Mouse (Mus musculus) kidney, adult 2 months (tissue): ENCODE results near the gene Ano3. TPM values are rescaled to one million over a fixed set of nuclear protein-coding genes. Genes with fewer than 3 reads are reported as not detected.

Source experiments
- DNase-seq: peaks from one replicate; pipeline ENCODE4 v3.0.0; 2021
- H3K27ac ChIP-seq: fragments of 200-500 bp; 2 replicates; pipeline ENCODE4 v1.5.1; 2012; ENCODE audit warnings: low read depth, low read length, control low read depth, inconsistent platforms; ENCODE audit not compliant: insufficient read depth
- H3K27me3 ChIP-seq: fragments of 200-500 bp; replicated peaks from 2 replicates; pipeline ENCODE4 v1.6.1; 2012; ENCODE audit warnings: mild to moderate bottlenecking, moderate library complexity, low read length, inconsistent platforms; ENCODE audit not compliant: control insufficient read depth, insufficient read depth
- H3K36me3 ChIP-seq: fragments of 200-500 bp; 2 replicates; pipeline ENCODE4 v1.6.1; 2012; ENCODE audit warnings: mild to moderate bottlenecking, moderate library complexity, low read length, inconsistent platforms; ENCODE audit not compliant: control insufficient read depth, insufficient read depth
- H3K4me1 ChIP-seq: fragments of 200-500 bp; 2 replicates; pipeline ENCODE4 v1.6.1; 2011; ENCODE audit warnings: low read length; ENCODE audit not compliant: control insufficient read depth, insufficient read depth
- H3K4me3 ChIP-seq: fragments of 200-500 bp; 2 replicates; pipeline ENCODE4 v1.5.1; 2011; ENCODE audit warnings: mild to moderate bottlenecking, low read depth, low read length, control low read depth; ENCODE audit not compliant: insufficient read depth
- CTCF ChIP-seq: fragments of 200-500 bp; conservative IDR thresholded peaks from 2 replicates; pipeline ENCODE4 v1.5.1; 2011; ENCODE audit warnings: low read depth, mild to moderate bottlenecking, control low read depth, low read length, moderate library complexity, mixed read lengths; ENCODE audit not compliant: insufficient read depth, insufficient read length
- POLR2A ChIP-seq: fragments of 200-500 bp; IDR thresholded peaks from one replicate; pipeline ENCODE4 v1.6.1; 2011; ENCODE audit warnings: low read depth, low read length, control low read depth
- WGBS: fragments of 180-500 bp; shearing (Covaris S2); methylation state at CpG from one replicate; pipeline ENCODE4 v1.1.7; 2018; 5-methylcytosine and 5-hydroxymethylcytosine counted together
- polyA plus RNA-seq: library from polyadenylated mRNA; depleted of rRNA; stranded (reverse); fragments of >200 nt; gene quantifications from 2 replicates; pipeline ENCODE4 v1.2.3, GENCODE M21; 2012

Gene Ano3
- polyA plus RNA-seq, 1 experiment: 0.02 TPM

GRCm38 (mm10) chr2:110740493-110740892 lies 210.2 kb downstream of the Ano3 start:
- no peaks in the 10 kb centered on the region for H3K36me3 ChIP-seq
- WGBS: 51% methylated on average over 1 of the region's 1 CpGs
- H3K4me1 ChIP-seq: no peaks in the 10 kb centered on the region
- no peak for DNase-seq
- no peak overlapping the region for H3K27ac ChIP-seq
- no peak for TF ChIP-seq CTCF
- TF ChIP-seq POLR2A: no peak
- no peaks in the 10 kb centered on the region; the same call in 1 of the 2 replicates for H3K27me3 ChIP-seq
- no peak overlapping the region for H3K4me3 ChIP-seq

GRCm38 (mm10) chr2:110739781-110740180 lies 210.9 kb downstream of the Ano3 start:
- Histone ChIP-seq H3K4me1 (no peaks in the 10 kb centered on the region), H3K27me3 (no peaks in the 10 kb centered on the region; the same call in 1 of the 2 replicates), H3K36me3 (no peaks in the 10 kb centered on the region), H3K27ac (no peak overlapping the region), H3K4me3 (no peak overlapping the region)
- DNase-seq: no peak
- TF ChIP-seq POLR2A (no peak), CTCF (no peak)
- WGBS: 79% methylated on average over 1 of the region's 1 CpGs

GRCm38 (mm10) chr2:110737981-110738380 lies 212.7 kb downstream of the Ano3 start:
- H3K27me3 ChIP-seq: no peaks in the 10 kb centered on the region; the same call in 1 of the 2 replicates
- DNase-seq: no peak
- H3K4me3 ChIP-seq: no peak overlapping the region
- H3K27ac ChIP-seq: no peak overlapping the region
- TF ChIP-seq POLR2A (no peak), CTCF (no peak)
- 63% methylated on average over 2 of the region's 2 CpGs for WGBS
- no peaks in the 10 kb centered on the region for H3K36me3 ChIP-seq
- no peaks in the 10 kb centered on the region for H3K4me1 ChIP-seq

- no peak overlapping the region for H3K4me3 ChIP-seq
- no peaks in the 10 kb centered on the region; the same call in 1 of the 2 replicates for H3K27me3 ChIP-seq
- no peak for DNase-seq
- H3K4me1 ChIP-seq: no peaks in the 10 kb centered on the region
- H3K36me3 ChIP-seq: no peaks in the 10 kb centered on the region
- 75% methylated on average over 4 of the region's 4 CpGs for WGBS
- H3K27ac ChIP-seq: no peak overlapping the region
- TF ChIP-seq POLR2A (no peak), CTCF (no peak)
These were observed 213.5 kb downstream of the Ano3 start for GRCm38 (mm10) chr2:110737236-110737635.

GRCm38 (mm10) chr2:110726106-110726505 lies 224.6 kb downstream of the Ano3 start:
- Histone ChIP-seq H3K27me3 (no peaks in the 10 kb centered on the region), H3K27ac (no peak overlapping the region), H3K36me3 (no peaks in the 10 kb centered on the region), H3K4me3 (no peak overlapping the region), H3K4me1 (no peaks in the 10 kb centered on the region)
- TF ChIP-seq CTCF: no peak
- TF ChIP-seq POLR2A: no peak
- DNase-seq: no peak

GRCm38 (mm10) chr2:110722208-110722607 lies 228.5 kb downstream of the Ano3 start:
- no peaks in the 10 kb centered on the region for H3K36me3 ChIP-seq
- no peak overlapping the region for H3K27ac ChIP-seq
- H3K27me3 ChIP-seq: no peaks in the 10 kb centered on the region
- DNase-seq: no peak
- no peaks in the 10 kb centered on the region for H3K4me1 ChIP-seq
- WGBS: 79% methylated on average over 1 of the region's 1 CpGs
- no peak overlapping the region for H3K4me3 ChIP-seq
- TF ChIP-seq POLR2A: no peak
- no peak for TF ChIP-seq CTCF

- TF ChIP-seq POLR2A (no peak), CTCF (no peak)
- Histone ChIP-seq H3K27me3 (no peaks in the 10 kb centered on the region), H3K36me3 (no peaks in the 10 kb centered on the region), H3K27ac (no peak within 1 kb of the TSS), H3K4me1 (no peaks in the 10 kb centered on the region), H3K4me3 (no peak within 1 kb of the TSS)
- 35% methylated on average over 3 of the region's 3 CpGs for WGBS
- DNase-seq: no peak
These were observed 229.4 kb downstream of the Ano3 start, which contains the start of gene Muc15 for GRCm38 (mm10) chr2:110721290-110721753. Gene Muc15, plus strand, starts transcription at chr2:110721340.
